Mouse (Mus musculus) B cell, adult (primary cell): Measurements from ENCODE around the gene Prok1. TPM values are rescaled to one million over a fixed set of nuclear protein-coding genes. Genes with fewer than 3 reads are reported as not detected.

Source experiments
- total RNA-seq: library from RNA; stranded (reverse); gene quantifications from 4 replicates; pipeline ENCODE4 v1.2.4, GENCODE M21; 2023; ENCODE audit not compliant: inconsistent age

The Prok1 gene
- total RNA-seq, result not detected in 4 replicates

DNA sequence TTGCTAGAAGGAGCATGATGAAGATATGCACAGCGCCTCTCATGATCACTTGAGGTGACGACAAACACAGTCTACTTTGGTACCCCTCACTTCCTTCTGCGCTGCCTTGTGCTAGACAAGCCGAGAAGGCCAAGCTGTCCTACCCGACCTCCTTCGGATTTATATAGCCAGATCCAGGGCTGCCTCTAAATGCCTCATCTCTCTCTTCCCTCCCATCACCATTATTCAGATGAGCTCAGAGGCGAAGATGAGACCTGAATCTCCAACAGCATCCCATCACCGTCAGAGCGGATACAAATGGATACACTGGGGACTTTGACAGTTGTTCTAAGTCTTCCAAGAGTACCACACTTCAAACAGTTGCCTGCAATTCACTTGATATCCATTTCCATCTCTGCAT, at the start of gene Prok1:
Prok1 (minus strand) TSS at position 101 of the 400 bp plus-strand sequence.

DNA sequence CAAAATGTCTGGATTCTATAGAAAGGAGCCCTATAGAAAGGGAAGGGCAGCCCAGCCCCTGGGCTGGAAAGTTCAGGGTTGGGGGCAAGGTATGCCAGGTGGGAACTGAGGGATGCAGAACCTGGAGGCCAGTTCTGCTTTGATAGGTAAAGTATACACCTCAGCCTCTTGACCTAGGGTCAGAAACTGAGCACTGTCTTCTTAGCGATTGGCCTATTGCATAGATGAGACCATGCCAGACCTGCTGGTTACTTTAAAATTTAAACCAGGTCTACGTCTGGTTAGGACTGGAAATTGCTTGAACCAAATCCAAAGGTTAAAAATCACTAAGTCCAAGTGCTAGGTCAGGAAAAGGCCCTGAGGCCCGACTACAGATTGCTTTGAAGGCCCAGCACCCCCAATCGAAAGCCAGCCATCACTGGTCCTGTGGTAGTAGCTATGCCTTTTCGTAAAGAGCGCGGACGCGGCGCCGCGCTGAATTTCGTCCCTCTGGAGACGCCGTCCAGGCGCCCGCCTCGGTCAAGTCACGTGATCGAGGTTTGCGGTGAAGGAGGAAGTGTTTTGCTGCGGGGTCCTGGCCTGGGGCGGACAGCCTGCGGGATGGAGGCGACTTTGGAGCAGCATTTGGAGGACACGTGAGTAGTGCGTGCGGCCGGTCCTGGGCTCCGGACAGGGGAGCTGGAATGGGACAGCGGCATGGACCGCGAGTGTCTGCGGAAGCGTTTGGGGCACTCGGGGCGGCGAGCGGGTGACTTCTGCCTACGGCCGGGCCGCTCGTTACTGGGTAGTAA, 39.2 kb upstream of the Prok1 start, which contains the start of gene Lamtor5:
Lamtor5 (plus strand) TSS at position 380 of the 791 bp plus-strand sequence.

DNA sequence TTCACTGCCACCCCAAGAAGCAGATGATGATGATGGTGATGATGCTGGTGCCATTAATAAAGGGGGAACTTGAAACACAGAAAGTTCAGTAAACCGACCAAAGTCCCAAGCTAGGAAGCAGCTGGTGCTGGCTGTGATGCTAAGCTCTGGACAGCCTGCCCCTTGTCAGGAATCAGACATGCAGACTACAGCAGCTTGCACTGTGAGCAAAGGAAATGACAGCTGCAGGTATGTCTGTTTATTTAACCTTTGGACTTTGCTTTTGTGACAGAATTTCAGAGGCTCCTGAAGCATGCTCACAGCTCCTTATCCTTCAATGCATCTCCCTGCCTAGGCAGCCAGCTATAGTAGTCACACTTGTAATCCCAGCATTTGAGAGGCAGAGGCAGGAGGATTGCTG, 9.0 kb downstream of the Prok1 start, which contains the start of gene A630076J17Rik:
A630076J17Rik (plus strand) TSS at position 88 of the 400 bp plus-strand sequence.

DNA sequence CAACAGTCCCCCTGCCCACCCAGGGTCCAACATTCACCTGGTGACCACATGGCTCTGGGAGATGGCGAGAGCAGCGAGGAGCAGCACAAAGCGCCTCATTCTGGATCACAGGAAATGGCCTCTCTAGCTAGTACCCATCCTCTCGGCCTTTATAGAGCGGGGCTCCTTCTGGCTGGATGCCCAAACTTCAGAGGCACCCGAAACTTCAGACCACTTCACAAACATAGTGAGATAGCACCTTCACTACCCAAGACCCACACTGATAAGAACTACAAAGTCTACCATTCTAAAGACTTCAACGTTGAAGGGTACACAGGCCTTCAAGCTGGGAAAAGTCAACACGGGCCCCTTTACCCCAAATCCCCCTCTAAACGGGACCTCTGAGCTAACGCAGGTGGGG, 17.9 kb downstream of the Prok1 start, which contains the start of gene Cym:
Cym (minus strand) TSS at position 125 of the 400 bp plus-strand sequence.

Other genes starting within 250 kb of the Prok1 start
- 38.7 to 43.4 TPM (median 39.0 TPM) in 4 replicates for gene Kcna3, start 203.5 kb downstream of the Prok1 start, total RNA-seq
- 0.16 to 0.39 TPM (median 0.22 TPM) in 4 replicates for gene Kcna2, start 138.6 kb downstream of the Prok1 start, total RNA-seq
- not detected in 4 replicates for gene Kcna10, start 56.7 kb downstream of the Prok1 start, total RNA-seq
- gene Cym, start 18.0 kb downstream of the Prok1 start, total RNA-seq, result not detected in 4 replicates
- not detected in 4 replicates for gene A630076J17Rik, start 9.1 kb downstream of the Prok1 start, total RNA-seq
- 44.5 to 56.1 TPM (median 48.4 TPM) in 4 replicates for gene Lamtor5, start 39.2 kb upstream of the Prok1 start, total RNA-seq
- gene Slc16a4, start 51.5 kb upstream of the Prok1 start, total RNA-seq, result 0.42 to 0.90 TPM (median 0.59 TPM) in 4 replicates
- gene Rbm15, start 94.0 kb upstream of the Prok1 start, total RNA-seq, result 62.7 to 70.0 TPM (median 66.3 TPM) in 4 replicates
- not detected in 4 replicates for gene Kcnc4, start 219.8 kb upstream of the Prok1 start, total RNA-seq